Mouse (Mus musculus) ovary, adult 2 months (tissue): ENCODE results near the gene 1110002E22Rik. TPM values are rescaled to one million over a fixed set of nuclear protein-coding genes. Genes with fewer than 3 reads are reported as not detected.

ENCODE experiments used
- polyA plus RNA-seq: library from polyadenylated mRNA; depleted of rRNA; stranded (reverse); fragments of >200 nt; gene quantifications from 2 replicates; pipeline ENCODE4 v1.2.3, GENCODE M21; 2012; rRNA removed

1110002E22Rik gene
- 2.2 and 3.4 TPM in 2 replicates for polyA plus RNA-seq

DNA sequence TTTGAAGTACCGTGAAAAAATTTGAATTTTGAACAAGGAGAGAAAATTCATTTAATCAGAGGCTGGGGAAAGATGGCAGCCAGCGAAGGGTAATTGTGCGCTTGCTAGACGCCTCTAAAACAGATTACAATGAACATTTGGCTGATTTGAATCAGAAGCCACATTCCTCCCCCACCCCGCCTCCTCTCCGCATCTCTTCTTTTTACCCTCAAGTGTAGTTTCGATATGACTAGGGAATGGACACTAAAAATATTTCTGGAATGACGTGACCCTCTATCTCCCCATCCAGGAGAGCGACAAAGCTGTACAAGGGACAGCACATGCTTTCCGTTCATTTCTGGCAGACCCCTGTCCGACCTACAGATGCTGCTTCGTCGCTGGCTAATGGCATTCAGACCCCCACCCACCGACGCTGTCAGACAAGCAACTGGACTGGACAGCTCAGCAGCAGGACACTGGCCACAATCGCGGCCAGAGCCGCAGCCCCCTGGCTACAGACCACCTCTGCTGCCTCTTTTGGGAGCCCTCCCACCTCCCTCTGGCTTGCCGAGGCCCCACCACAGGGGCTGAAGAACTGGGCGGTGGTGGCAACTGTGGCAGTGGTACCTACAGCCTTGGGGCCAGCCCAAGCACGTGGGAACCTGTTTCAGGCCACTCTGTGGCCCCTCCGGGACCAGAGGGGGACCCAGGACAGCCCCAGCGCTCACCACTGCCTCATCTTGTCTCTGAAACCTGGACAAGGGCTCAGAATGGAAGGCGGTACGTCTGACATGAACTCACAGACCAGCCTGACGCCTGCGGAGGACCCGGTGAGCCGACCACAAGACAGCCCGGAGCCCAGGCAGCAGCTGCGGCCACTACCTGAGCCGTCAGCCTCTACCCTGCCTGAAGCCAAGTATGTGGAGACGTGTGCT lies at the start of gene 1110002E22Rik:
Gene 1110002E22Rik (plus strand): TSS at position 321 of the 914 bp plus-strand sequence.

GRCm38 (mm10) chr3:138067288-138067687 lies 2.4 kb downstream of the 1110002E22Rik start, which contains the start of gene Gm5105:
TSS of gene Gm5105 (minus strand) at chr3:138067388.

Other genes with a start within 250 kb of the 1110002E22Rik start
- gene H2afz, start 200.6 kb upstream of the 1110002E22Rik start, polyA plus RNA-seq: 936 and 1,366 TPM in 2 replicates
- 7.1 and 8.5 TPM in 2 replicates for gene Dnajb14, start 197.4 kb upstream of the 1110002E22Rik start, polyA plus RNA-seq
- gene Lamtor3, start 146.5 kb upstream of the 1110002E22Rik start, polyA plus RNA-seq: 13.5 and 15.8 TPM in 2 replicates
- gene Dapp1, start 83.5 kb upstream of the 1110002E22Rik start, polyA plus RNA-seq: 4.7 and 4.9 TPM in 2 replicates
- not detected in 2 replicates for gene Gm5105, start 2.3 kb downstream of the 1110002E22Rik start, polyA plus RNA-seq
- gene Trmt10a, start 78.4 kb downstream of the 1110002E22Rik start, polyA plus RNA-seq: 1.1 and 1.3 TPM in 2 replicates
- 1.4 and 1.6 TPM in 2 replicates for gene Mttp, start 79.9 kb downstream of the 1110002E22Rik start, polyA plus RNA-seq
- gene 4930579F01Rik, start 128.8 kb downstream of the 1110002E22Rik start, polyA plus RNA-seq: not detected in 2 replicates
- 0.44 and 0.70 TPM in 2 replicates for gene Adh7, start 152.7 kb downstream of the 1110002E22Rik start, polyA plus RNA-seq
- 288 and 361 TPM in 2 replicates for gene Adh1, start 195.9 kb downstream of the 1110002E22Rik start, polyA plus RNA-seq
- gene Adh6a, start 248.2 kb downstream of the 1110002E22Rik start, polyA plus RNA-seq: not detected in 2 replicates